Mouse (Mus musculus): ENCODE results near the gene Spred2. TPM values are rescaled to one million over a fixed set of nuclear protein-coding genes. Genes with fewer than 3 reads are reported as not detected.
A peak's percentile ranks its signal among the peaks of the same experiment; 100 is the strongest.

The Spred2 gene
- polyA plus RNA-seq, 2 experiments: 8.5 to 25.4 TPM

- Histone ChIP-seq H3K27ac (replicated peaks; ENCODE audit: low read depth, low read length) (no peak overlapping the region), H3K9me3 (ENCODE audit: control insufficient read depth, low read length) (no peaks in the 10 kb centered on the region), H3K36me3 (ENCODE audit: control insufficient read depth, insufficient read depth, low read length) (peaks cover 55% of the 10 kb centered on the region), H3K4me1 (ENCODE audit: control insufficient read depth, insufficient read depth, low read length) (peaks cover 3% of the 10 kb centered on the region; the same call in 1 of the 2 replicates), H3K9ac (ENCODE audit: low read depth, low read length, severe bottlenecking) (no peak overlapping the region), H3K4me3 (replicated peaks; ENCODE audit: low read length) (no peak overlapping the region), H3K4me2 (replicated peaks; ENCODE audit: low read depth, low read length, severe bottlenecking) (no peak overlapping the region), H3K27me3 (ENCODE audit: control insufficient read depth, insufficient read depth, low read length) (no peaks in the 10 kb centered on the region)
- WGBS: 97% methylated on average over 6 of the region's 6 CpGs
- ATAC-seq (ENCODE audit: low FRiP score, low read depth) (no peak), DNase-seq (ENCODE audit: low spot score) (no peak)
- TF ChIP-seq POLR2A (IDR thresholded peaks at IDR 0.05; ENCODE audit: borderline replicate concordance, extremely low read depth, insufficient read depth, insufficient read length): no peak
Measured at GRCm38 (mm10) chr11:20068346-20069004, 144.3 kb downstream of the Spred2 start.

GRCm38 (mm10) chr11:20072174-20072573 is 148.0 kb downstream of the Spred2 start:
- 54% methylated on average over 3 of the region's 3 CpGs for WGBS
- H3K27ac ChIP-seq (replicated peaks; ENCODE audit: low read depth, low read length): no peak overlapping the region
- peak; percentile 66 for DNase-seq (ENCODE audit: low spot score)
- H3K27me3 ChIP-seq (ENCODE audit: control insufficient read depth, insufficient read depth, low read length): no peaks in the 10 kb centered on the region
- H3K4me2 ChIP-seq (replicated peaks; ENCODE audit: low read depth, low read length, severe bottlenecking): no peak overlapping the region
- no peak for TF ChIP-seq POLR2A (IDR thresholded peaks at IDR 0.05; ENCODE audit: borderline replicate concordance, extremely low read depth, insufficient read depth, insufficient read length)
- no peaks in the 10 kb centered on the region for H3K9me3 ChIP-seq (ENCODE audit: control insufficient read depth, low read length)
- no peaks in the 10 kb centered on the region for H3K4me1 ChIP-seq (ENCODE audit: control insufficient read depth, insufficient read depth, low read length)
- ATAC-seq (ENCODE audit: low FRiP score, low read depth): 0 out of 2 replicates have a peak, but pooled peaks have one; percentile 37
- peaks cover 62% of the 10 kb centered on the region for H3K36me3 ChIP-seq (ENCODE audit: control insufficient read depth, insufficient read depth, low read length)
- no peak overlapping the region for H3K9ac ChIP-seq (ENCODE audit: low read depth, low read length, severe bottlenecking)
- no peak overlapping the region for H3K4me3 ChIP-seq (replicated peaks; ENCODE audit: low read length)

GRCm38 (mm10) chr11:20072826-20073225 is 148.7 kb downstream of the Spred2 start:
- Histone ChIP-seq H3K9me3 (ENCODE audit: control insufficient read depth, low read length) (no peaks in the 10 kb centered on the region), H3K4me1 (ENCODE audit: control insufficient read depth, insufficient read depth, low read length) (no peaks in the 10 kb centered on the region), H3K4me3 (replicated peaks; ENCODE audit: low read length) (no peak overlapping the region), H3K4me2 (replicated peaks; ENCODE audit: low read depth, low read length, severe bottlenecking) (no peak overlapping the region), H3K27me3 (ENCODE audit: control insufficient read depth, insufficient read depth, low read length) (no peaks in the 10 kb centered on the region), H3K9ac (ENCODE audit: low read depth, low read length, severe bottlenecking) (no peak overlapping the region), H3K36me3 (ENCODE audit: control insufficient read depth, insufficient read depth, low read length) (peaks cover 63% of the 10 kb centered on the region), H3K27ac (replicated peaks; ENCODE audit: low read depth, low read length) (no peak overlapping the region)
- WGBS: 95% methylated on average over 5 of the region's 5 CpGs
- no peak for DNase-seq (ENCODE audit: low spot score)
- TF ChIP-seq POLR2A (IDR thresholded peaks at IDR 0.05; ENCODE audit: borderline replicate concordance, extremely low read depth, insufficient read depth, insufficient read length): no peak
- ATAC-seq (ENCODE audit: low FRiP score, low read depth): no peak

Other genes with a start within 250 kb of the Spred2 start
- gene Actr2, start 188.5 kb downstream of the Spred2 start, polyA plus RNA-seq (2012; rRNA removed): 56.3 and 62.6 TPM in 2 replicates
- 64.4 and 67.3 TPM in 2 replicates for gene Actr2, start 188.5 kb downstream of the Spred2 start, polyA plus RNA-seq (2014; fragmentation: Nextera tagmentation; extraction: Ambion mirVana)

Measured in limb, embryonic 14.5 days (tissue).